Mouse (Mus musculus) embryonic facial prominence, embryonic 12.5 days (tissue): ENCODE measurements at regions not wholly inside any gene's neighbourhood (a gene's known extent, or its start where the extent isn't known, plus 50 kb on each side); places are given as distances from the start of the nearest gene placed in this dataset.
A peak's percentile ranks its signal among the peaks of the same experiment; 100 is the strongest.
"Not testable (repeated sequence)": the region's sequence is repeated elsewhere in the genome, so short reads cannot be mapped to it uniquely, and the experiment has no call there.

Experiments
- ATAC-seq: fragments of 200-750 bp; cut with Nextera tagmentation; 2 replicates; pipeline ENCODE4 v1.8.0; 2017; ENCODE audit not compliant: insufficient number of reproducible peaks, insufficient read depth, low FRiP score, low TSS enrichment
- H3K27ac ChIP-seq: fragments of 300-500 bp; sonication (generic); 2 replicates; pipeline ENCODE4 v1.5.1; 2016; ENCODE audit warnings: mild to moderate bottlenecking
- H3K27me3 ChIP-seq: fragments of 300-500 bp; sonication (generic); 2 replicates; pipeline ENCODE4 v1.6.1; 2016; ENCODE audit warnings: mild to moderate bottlenecking, moderate library complexity
- H3K36me3 ChIP-seq: fragments of 300-500 bp; sonication (generic); 2 replicates; pipeline ENCODE4 v1.6.1; 2016; ENCODE audit warnings: mild to moderate bottlenecking
- H3K4me1 ChIP-seq: fragments of 300-500 bp; sonication (generic); 2 replicates; pipeline ENCODE4 v1.6.1; 2016
- H3K4me2 ChIP-seq: fragments of 300-500 bp; sonication (generic); replicated peaks from 2 replicates; pipeline ENCODE4 v1.6.1; 2016; ENCODE audit warnings: mild to moderate bottlenecking, moderate library complexity
- H3K4me3 ChIP-seq: fragments of 300-500 bp; sonication (generic); 2 replicates; pipeline ENCODE4 v1.5.1; 2016; ENCODE audit warnings: mild to moderate bottlenecking
- H3K9ac ChIP-seq: fragments of 300-500 bp; sonication (generic); 2 replicates; pipeline ENCODE4 v1.6.1; 2016; ENCODE audit warnings: mild to moderate bottlenecking, moderate library complexity
- H3K9me3 ChIP-seq: fragments of 300-500 bp; sonication (generic); 2 replicates; pipeline ENCODE4 v1.6.1; 2016; ENCODE audit warnings: mild to moderate bottlenecking, moderate library complexity
- WGBS: fragments of 180-500 bp; shearing (Covaris S2); methylation state at CpG from one replicate; pipeline ENCODE4 v1.1.7; 2016; 5-methylcytosine and 5-hydroxymethylcytosine counted together

DNA sequence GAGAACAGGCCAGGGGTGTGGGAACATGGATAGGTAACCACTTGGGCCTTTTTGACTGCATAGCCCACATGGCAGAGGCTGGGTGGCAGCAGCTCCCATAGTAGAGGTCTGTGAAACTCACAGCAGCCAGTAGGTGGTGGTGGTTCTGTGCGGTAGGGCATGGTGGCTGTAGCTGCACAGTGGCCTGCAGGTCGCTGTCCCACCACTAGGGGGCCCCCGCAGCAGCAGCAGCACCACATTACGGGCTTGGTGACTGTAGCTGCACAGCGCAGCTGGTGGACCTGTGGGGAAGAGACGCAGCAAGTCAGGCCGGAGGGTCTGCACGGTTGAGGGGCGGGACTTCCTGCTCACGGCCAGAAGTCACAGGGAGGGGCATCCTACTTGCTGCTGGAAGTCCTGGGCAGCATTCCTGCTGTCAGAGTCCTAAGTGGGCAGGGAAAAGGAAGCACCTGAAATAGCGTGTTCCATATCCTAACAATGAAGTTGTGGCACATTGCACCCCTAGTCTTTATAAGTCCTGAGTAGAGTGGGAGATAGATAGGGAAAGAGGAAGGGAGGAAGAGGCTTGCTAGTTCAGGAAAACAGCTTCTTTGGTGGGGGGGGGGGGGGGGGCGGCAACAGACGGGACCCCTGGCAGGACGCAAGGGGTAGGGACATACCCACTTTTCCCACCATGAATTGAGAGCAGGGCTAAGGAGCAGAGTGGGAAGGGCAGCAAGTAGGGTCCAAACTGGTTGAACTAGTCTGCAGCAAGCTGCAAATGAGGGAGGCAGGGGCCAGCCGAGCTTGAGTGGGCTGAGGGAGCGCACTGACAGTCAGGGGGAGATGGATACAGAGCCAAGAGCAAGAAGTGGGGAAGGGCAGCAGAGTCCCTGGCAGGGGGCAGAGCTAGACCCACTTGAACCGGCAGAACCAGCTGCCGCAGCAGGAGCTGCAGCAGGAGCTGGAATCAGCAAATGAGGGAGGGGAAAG, 141.4 kb downstream of the Zxdb start:
- H3K4me2 ChIP-seq, result peak overlapping the region; percentile 55
- no peaks in the 10 kb centered on the region for H3K36me3 ChIP-seq
- ATAC-seq, result peak; percentile 100
- no peaks in the 10 kb centered on the region for H3K4me1 ChIP-seq
- no peaks in the 10 kb centered on the region for H3K9me3 ChIP-seq
- H3K9ac ChIP-seq, result peak overlapping the region; percentile 36; the same call in 1 of the 2 replicates
- no peak overlapping the region for H3K27ac ChIP-seq
- H3K4me3 ChIP-seq, result peak overlapping the region; percentile 39
- 17% methylated on average over 17 of the region's 18 CpGs for WGBS
- no peaks in the 10 kb centered on the region for H3K27me3 ChIP-seq

GRCm38 (mm10) chrX:94883547-94883946, 142.9 kb downstream of the Spin4 start:
- ATAC-seq, H3K4me2 ChIP-seq, H3K9me3 ChIP-seq, H3K4me3 ChIP-seq, H3K4me1 ChIP-seq, H3K36me3 ChIP-seq, H3K9ac ChIP-seq, H3K27me3 ChIP-seq, H3K27ac ChIP-seq: not testable (repeated sequence)
- 95% methylated on average over 2 of the region's 2 CpGs for WGBS
